Mouse (Mus musculus): ENCODE data around the gene Serinc5.
"Not testable (repeated sequence)": the region's sequence is repeated elsewhere in the genome, so short reads cannot be mapped to it uniquely, and the experiment has no call there.

The Serinc5 gene

DNA sequence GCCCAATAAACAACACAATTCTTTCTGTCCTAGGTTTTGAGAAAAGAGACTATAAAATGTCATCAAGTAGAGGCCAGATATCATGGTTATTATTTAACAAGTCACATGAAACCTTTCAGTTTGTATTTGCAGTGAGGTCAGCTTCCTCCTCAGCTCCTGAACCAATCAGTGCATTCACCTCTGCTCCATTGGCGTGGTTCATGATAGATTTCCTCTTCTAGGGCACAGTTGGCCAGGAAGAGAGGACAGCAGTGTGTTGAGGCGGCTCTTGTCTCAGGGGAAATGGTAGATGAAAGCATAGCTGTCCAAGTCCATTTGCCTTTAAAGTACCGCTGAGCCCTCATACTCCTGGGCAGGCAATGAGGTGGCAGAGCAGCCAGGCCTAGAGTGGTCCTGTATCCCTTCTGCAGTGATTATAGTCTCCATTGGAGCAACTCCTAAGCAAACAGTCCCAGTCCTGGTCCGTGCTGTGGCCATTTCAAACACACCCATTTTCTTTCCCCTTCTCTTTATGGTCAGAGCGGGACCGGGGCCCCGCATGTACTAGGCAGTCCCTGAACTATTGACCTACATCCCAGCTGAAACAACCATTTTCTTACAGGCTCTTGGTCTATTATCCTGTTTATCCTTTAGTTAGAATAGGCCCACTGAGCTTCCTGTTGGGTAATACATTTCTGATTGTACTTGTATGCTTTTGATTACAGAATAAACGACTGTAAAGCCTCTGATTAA, 51.8 kb downstream of the Serinc5 start:
- DNase-seq (ENCODE audit: low read depth, low spot score): no peak

DNA sequence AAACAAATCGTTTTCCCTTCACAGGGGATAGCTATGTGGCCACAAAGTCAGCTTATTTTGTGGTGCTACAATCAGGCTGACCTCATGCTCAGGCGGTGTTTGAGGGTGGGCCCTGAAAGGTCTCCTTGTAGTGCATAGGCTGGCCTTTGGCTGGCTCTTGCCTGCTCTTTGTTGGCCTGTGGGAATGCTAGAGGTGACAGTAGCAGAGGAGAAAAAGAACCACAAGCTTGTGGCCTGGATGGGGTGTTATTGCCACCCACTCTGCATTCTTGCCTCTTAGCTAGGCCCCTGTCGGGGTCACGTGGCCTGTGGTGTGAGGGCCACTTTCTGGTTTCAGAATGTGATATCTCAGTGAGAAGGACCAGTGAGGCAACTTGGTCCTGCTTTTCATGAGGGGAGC, 54.1 kb downstream of the Serinc5 start:
- no peak for DNase-seq (ENCODE audit: low read depth, low spot score)

DNA sequence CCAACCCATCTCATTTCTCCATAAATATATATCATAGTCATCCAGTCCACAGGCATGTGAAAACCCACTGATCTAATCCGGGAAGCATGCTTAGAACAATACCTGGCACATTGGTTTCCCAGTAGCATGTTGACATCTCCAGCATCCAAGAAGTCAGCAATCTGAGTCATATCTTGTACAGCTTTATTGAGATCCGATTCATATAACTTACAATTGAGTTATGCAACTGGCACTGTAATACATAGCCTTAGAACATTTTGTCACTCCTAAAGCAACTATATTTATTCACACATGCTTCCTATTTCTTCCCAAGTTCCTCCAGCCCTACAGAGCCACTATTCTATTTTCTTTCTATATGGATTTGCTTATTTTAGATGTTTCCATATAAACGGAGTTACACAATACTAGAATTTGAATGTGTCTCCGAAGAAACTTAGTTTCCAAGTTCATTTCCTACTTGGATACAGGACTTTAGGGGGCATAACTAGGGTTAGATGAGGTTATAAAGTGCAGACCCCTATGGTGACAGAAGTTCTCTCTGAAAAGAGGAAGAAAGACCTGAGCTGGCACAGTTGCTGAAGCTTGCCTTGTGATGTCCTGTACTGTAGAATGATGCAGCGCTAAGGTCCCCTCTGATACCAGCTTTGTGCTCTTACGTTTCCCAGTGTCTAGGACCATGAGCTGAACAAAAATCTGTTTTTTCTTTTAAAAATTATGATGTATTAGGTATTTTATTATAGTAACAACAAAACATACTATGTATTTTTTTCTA, 57.5 kb downstream of the Serinc5 start:
- no peak for DNase-seq (ENCODE audit: low read depth, low spot score)

DNA sequence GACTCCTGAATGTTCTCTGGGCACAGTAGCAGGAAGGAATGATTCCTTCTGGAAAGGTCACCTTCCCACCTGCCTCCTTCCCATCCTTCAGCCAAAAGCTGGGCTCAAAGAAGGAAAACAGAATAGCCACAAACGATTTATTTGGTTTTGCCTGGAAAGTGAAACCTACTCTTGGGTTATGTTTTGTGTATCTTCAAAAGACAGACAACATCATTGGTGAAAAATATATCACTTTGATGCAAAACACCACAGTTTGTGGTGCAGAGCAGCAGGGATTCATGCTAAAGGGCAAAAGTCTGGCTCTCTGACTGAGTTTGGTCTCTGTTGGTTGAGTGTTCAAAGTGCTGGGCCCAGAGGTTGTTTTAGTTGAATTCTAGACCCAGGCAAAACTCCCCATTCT, 60.8 kb downstream of the Serinc5 start:
- no peak for DNase-seq (ENCODE audit: low read depth, low spot score)

DNA sequence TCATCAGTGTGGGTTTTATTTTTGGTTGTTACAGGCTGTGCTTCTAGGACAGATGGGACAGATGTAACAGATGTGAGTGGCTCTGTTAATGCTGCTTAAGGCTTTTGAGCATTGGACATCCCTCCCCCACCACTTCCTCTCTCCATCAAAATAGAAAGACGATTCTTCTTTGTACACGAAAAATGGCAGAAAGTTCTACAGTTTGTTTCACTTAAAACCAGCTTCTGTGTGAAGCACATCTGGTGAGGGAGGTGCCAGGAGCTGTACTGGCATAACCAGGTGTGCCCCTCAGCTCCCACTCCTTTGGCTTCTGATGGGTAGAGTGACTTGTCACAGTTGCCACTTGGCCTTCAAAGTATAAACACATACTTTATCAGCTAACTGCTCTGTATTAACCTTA, 63.8 kb downstream of the Serinc5 start:
- DNase-seq (ENCODE audit: low read depth, low spot score): no peak

DNA sequence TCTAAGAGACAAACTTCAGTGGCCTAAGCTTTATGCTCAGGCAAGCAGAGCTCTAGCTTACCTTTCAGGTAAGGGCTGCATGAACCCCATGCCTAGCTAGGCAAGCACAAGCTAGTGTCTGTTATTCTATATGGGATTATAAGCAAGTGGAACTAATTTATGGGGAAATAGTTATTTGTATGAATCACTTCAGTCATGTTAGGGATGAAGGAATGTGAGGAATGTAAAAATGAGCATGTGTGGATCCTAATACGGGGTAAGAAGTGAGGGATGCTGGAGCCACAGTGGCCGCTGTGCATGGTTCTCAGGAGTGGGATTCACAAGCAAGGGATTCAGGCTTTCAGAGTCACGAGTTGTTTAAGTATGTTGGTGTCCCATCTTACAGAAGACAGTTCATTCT, 64.4 kb downstream of the Serinc5 start:
- DNase-seq (ENCODE audit: low read depth, low spot score): no peak

DNA sequence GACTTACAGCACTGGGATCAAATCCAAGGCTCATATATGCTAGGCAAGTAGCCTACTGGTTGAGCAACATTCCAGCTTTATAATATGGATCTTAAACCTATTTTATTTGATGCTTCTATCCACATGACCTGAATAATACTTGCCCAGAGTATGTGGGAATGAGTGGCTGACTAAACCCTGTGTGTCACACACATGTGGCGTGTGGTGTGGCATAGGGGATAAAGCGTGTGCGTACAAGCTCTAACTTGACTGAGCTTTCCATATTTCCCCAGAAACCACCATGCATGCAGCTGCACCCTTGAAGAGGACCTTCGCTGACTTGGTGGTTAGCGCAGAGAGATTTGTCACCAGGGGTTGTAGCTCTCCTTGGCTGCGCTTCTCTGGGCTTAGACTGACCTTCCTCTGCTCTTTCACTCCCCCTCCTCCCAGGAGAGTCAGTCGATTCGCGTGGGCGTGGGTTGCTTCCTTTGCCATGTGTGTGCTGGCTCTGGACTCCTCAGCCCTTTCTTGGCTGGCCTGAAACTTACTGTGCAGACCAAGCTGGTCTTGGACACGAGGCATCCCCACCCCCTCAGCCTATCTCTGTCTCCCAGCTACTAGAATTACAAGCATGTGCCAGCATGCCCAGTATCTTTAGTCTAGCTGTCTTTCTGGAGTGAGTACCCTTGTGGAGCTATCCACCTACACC, 65.2 kb downstream of the Serinc5 start:
- DNase-seq (ENCODE audit: low read depth, low spot score): no peak

DNA sequence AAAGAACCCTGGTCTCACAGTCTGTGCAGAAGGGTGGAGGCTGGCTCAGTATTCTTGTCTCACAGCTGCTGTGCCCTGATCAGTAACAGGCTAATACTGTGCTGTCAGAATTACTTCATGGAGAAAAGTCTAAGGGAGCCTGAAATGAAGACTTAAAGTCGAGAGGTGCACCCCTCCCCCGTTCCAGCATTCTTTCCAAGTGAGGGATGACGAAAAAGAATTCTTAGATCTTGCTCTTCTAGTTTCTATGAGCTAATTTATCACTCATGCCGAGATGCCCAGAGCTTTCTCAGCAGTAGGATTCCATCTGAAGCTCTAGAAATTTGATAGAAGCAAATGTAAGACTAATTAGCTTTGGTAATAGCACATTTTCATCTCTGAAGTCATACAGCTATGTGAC, 66.8 kb downstream of the Serinc5 start:
- DNase-seq (ENCODE audit: low read depth, low spot score): no peak

DNA sequence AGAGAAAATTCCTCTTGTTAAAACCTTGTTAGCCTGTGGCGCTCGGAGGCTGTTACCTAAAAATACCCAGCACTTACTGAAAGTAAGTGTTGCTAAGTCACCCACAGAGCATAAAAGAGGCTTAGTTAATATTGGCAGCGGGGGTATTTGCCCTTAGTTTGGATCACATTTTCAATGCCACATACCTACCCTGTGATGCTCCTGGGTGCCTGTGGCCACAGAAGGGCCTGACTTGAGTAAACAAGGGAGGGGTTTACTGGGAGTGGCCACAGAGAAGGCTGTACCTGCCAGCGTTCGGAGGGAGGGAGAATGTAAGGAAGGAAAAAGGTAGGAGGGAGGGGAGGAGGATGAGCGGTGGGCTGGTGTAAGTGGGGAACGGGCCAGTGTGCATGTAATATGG, 68.8 kb downstream of the Serinc5 start:
- DNase-seq (ENCODE audit: low read depth, low spot score): no peak

DNA sequence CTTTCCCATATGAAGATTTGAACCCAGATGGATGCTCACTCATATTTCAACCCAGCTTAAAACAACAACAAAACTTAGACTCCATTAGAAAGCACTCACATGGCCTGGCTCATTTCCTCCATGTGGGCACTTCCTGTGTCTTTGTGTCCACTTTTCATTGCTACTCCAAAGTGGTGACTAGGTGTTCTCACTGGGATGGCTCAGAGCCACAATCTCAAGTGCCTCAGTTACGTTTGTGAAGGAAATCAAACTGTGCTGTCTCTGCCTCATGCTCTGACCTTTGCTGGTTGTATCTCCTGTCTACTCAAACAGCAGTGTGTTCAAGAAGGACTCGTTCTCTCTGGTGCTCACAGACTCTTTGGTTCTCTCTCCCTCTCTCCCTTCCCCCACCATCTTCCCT, 70.7 kb downstream of the Serinc5 start:
- DNase-seq (ENCODE audit: low read depth, low spot score): no peak

DNA sequence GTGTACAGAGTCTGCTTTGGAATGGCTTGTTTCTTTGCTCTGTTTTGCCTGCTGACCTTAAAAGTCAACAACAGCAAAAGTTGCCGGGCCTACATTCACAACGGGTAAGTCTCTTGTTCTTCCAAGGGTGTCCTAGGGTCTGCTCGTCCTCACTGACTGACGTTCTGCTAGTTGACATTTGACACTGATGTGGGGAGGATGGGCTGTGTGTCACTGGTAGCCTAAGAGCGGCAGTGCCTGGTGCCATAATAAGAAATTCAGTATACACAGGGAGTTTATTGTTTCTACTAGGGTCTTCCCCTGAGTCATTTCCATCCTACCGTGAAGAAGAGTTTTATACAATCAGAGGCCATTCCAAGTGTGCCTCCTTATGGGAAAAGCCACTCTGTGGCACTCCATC, 71.9 kb downstream of the Serinc5 start:
- no peak for DNase-seq (ENCODE audit: low read depth, low spot score)

DNA sequence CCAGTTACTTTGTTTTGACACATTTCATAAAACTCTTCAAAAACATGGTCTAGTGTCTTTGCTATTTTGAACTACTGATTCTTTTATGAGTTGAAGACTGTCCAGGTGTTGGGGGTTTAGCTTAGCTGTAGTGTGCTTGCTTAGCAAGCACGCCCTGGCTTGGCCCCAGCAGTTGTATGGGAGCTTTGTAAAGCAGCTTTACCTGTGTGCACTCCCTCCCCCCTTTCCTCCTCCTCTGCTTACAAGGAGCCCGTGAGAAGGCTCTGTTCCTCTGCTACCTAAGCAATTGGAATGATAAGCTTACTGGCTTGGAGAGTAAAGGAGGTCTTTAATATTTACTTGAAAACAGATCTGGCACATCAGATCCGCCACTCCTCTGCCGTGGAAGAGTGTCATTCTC, 72.6 kb downstream of the Serinc5 start:
- DNase-seq (ENCODE audit: low read depth, low spot score): no peak

DNA sequence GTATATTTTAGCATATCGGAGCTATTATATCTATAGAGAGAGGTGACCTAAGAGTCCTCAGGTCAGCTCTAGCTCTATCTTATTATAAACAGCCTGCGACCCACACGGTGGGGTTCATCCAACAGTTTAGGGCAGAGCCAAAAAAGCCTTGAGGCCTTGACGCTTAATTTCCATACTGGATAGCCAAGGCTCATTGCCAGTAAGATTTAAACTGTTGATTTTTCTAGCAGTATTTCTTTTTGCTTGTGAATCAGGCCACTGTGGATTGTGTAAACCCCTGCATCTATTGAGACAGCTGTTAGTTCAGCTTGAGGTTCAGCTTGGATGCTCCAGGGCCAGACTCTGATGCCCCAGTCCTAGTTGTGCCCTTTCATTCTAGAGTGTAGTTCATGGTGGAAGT, 73.4 kb downstream of the Serinc5 start:
- DNase-seq (ENCODE audit: low read depth, low spot score): no peak

DNA sequence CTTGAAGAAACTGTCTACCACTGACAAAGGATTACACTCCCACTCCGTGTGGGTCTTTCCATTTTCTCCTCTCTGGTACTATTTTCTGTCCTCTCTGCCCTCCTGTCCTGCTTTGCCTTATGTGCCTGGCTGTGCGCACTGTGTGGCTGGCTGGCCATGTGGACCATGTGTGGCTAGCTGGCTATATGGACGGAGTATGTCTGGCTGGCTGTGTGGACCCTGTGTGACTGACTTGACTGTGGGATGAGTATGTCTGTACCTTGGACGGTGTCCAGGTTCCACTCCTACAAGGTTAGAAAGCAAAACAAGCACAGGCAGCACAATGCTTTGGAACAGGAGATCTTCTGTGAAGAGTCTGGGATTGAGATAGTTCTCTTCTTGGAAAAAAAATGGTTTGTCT, 74.4 kb downstream of the Serinc5 start:
- no peak for DNase-seq (ENCODE audit: low read depth, low spot score)

DNA sequence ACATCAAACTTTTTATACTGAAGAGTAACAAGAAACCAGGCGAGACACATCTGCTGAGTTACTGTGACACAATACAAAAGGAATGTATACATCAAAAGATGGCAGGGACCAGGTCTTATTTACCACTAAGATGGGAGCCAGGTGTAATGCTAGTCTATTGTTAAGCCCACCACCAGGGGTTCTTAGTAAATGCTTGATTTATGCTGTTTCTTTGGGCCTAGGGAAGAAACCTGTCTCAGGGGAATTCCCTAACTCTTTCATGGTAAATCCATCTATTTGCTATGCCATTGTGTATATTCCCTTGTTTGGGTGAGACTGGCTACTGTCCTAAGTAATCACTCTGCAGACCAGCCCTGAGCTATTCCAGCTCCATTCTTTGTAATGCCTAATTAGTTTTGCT, 76.3 kb downstream of the Serinc5 start:
- not testable (repeated sequence) for DNase-seq (ENCODE audit: low read depth, low spot score)

DNA sequence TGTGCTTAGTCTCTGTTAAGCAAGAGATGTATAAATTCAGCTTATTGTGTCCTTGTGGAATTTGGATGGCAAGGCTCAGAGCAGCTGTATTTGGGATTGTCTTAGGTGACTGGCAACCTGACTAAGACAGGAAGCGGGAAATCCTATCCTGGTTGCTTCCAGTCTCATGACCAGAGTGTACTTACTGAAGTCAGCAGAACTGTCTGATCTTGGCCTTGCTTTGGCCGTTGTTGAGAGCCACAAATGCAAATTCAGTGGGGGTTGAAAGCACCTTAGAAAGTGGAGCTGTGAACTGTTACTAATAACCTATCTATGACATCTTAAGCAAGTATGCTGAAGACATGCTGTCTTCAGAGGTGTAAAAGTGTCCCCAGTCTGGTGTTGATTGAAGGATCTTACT, 78.2 kb downstream of the Serinc5 start:
- DNase-seq (ENCODE audit: low read depth, low spot score): no peak

DNA sequence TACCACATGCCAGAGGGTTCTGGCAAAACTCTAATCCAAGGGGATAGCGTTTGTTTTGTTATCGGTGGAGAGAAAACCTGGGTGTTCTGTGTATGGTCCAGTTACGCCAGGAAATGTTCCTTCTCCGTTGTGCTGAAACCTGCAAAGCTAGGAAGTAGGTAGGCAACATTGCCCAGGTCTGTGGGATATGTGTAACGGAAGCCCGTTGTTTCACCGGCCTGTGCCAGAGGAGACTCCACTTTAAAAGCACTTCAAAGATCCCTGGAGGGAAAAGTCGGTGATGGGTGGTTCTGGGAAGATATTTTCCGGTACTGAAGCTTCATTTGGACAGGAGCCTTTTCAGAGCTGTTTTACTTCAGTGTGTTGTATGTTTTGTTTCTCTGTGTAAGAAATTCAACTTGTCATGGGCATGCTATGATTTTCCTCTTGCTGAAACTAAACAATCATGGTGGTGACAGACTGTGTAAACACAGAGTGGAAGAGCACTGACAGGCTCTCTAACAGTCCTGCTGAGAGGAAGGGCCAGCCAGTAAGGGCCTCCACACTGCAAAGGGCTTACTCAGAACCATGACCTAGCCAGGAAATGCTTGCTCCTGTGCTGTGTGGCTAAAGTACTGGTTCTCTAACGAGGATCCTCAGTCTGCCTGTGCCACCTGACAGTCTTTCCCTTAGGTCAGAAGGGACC, 83.1 kb downstream of the Serinc5 start:
- no peak for DNase-seq (ENCODE audit: low read depth, low spot score)

DNA sequence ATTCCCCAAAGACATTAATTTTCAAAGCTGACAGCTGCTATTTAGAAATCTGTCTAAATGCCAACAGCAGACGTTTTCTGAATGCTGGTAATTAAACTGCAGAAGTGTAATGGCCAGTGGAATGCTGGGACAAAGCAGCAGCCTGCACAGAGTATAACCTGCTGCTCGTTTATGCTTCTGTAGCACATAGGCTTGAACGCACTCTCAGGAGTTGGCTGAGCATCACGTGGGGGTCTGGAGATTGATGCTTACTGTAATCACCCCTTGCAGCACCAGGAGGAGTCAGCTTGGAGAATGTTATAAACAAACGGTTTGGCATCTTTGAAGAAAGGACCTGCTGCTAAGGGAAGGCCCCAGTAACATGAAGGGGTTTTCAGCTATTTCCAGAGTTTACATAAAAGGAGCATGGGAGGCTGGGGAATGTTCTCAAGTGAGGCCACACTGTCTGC, 85.6 kb downstream of the Serinc5 start:
- DNase-seq (ENCODE audit: low read depth, low spot score): no peak

DNA sequence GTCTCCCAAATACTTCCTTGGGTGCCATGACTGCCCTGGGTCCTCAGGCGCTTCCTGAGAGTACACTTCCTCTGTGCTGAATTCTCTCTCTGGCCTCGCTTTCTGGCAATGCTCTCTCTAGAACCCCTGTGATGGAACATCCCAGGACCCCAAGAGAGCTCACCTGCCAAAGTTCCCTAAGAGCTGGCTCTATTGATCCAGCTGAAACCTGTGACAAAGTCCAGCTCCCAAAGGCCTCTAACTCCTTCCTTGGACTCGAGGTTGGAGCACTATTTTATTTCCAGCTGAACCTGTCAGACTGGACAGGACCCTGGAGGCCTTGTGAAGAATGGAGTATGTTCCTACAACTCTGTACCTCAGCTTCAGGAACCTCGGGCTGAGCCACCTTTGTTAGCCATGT, 86.2 kb downstream of the Serinc5 start:
- DNase-seq (ENCODE audit: low read depth, low spot score): no peak

DNA sequence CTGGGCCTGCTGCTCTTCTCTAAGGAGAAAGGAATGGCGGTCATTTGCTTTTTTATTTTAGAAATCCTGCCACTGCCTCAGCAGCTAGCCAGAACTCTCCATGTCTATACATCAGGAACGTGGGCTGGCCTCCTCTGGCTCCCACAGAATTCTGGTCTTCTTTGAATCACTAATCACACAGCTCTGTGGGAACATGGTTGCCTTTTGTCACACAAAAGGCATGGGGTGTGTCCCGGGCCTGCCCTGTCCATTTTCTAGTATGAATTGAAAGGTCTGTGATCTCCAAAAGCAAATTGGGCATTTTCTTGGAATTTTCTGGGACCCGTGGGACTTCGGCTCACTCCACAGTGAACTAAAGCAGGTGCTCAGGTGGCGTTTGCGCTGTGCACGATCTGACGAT, 87.9 kb downstream of the Serinc5 start:
- no peak for DNase-seq (ENCODE audit: low read depth, low spot score)

DNA sequence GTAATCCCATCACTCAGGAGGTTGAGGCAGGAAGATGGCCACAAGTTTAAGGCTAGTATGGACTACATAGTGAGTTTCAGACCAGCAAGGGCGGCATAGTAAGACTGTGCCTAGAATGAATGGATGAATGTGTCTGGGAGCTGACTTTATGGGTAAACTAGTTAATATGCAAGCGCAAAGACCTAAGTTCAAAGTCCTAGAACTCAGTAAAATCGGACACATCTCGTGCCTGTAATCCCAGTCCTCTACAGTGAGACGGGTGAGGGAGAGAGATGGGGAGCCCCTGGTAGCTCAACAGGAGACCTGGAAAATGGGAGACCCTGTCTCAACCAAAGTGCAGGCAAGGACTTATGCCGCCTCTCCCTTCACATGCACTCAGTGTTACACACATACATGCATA, 88.5 kb downstream of the Serinc5 start:
- DNase-seq (ENCODE audit: low read depth, low spot score): no peak

DNA sequence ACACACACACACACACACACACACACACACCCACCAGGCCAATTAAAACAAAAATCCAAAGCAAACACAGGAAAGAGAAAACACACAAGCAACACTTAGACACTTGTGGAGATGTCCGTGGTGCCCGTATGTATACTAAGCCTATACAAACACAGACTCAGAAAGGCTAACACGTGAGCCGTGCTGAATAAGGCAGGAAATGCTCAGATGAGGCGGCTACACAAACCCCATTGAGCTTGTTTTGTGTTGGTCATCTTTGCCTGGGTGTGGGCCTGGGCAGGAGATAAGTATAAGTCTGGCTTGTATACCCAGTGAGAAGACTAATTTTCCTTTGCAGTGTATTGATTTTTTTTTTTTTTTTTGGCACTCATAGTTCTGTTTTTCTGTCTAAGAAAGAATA, 91.1 kb downstream of the Serinc5 start:
- no peak for DNase-seq (ENCODE audit: low read depth, low spot score)

All from retina, postnatal 7 days (tissue).